Mouse (Mus musculus) forebrain, embryonic 16.5 days (tissue): ENCODE measurements at regions not wholly inside any gene's neighbourhood (a gene's known extent, or its start where the extent isn't known, plus 50 kb on each side); places are given as distances from the start of the nearest gene placed in this dataset.
"Not testable (repeated sequence)": the region's sequence is repeated elsewhere in the genome, so short reads cannot be mapped to it uniquely, and the experiment has no call there.

Source experiments
- ATAC-seq: fragments of 200-750 bp; cut with Nextera tagmentation; 2 replicates; pipeline ENCODE4 v1.8.0; 2017; ENCODE audit warnings: mild to moderate bottlenecking, moderate library complexity
- H3K27ac ChIP-seq: fragments of 300-500 bp; sonication (generic); 2 replicates; pipeline ENCODE4 v1.5.1; 2014; ENCODE audit warnings: low read length, control low read depth
- H3K27me3 ChIP-seq: fragments of 300-500 bp; sonication (generic); replicated peaks from 2 replicates; pipeline ENCODE4 v1.6.1; 2014; ENCODE audit warnings: low read length; ENCODE audit not compliant: control insufficient read depth, insufficient read depth
- H3K36me3 ChIP-seq: fragments of 300-500 bp; sonication (generic); 2 replicates; pipeline ENCODE4 v1.6.1; 2014; ENCODE audit not compliant: control insufficient read depth, insufficient read depth
- H3K4me1 ChIP-seq: fragments of 300-500 bp; sonication (generic); replicated peaks from 2 replicates; pipeline ENCODE4 v1.6.1; 2014; ENCODE audit warnings: low read length; ENCODE audit not compliant: control insufficient read depth, insufficient read depth
- H3K4me2 ChIP-seq: fragments of 300-500 bp; sonication (generic); 2 replicates; pipeline ENCODE4 v1.6.1; 2014; ENCODE audit warnings: mild to moderate bottlenecking, low read length, control low read depth
- H3K4me3 ChIP-seq: fragments of 300-500 bp; sonication (generic); replicated peaks from 2 replicates; pipeline ENCODE4 v1.5.1; 2014; ENCODE audit warnings: mild to moderate bottlenecking, low read length, control low read depth
- H3K9ac ChIP-seq: fragments of 300-500 bp; sonication (generic); replicated peaks from 2 replicates; pipeline ENCODE4 v1.6.1; 2014; ENCODE audit warnings: low read depth, low read length, control low read depth
- H3K9me3 ChIP-seq: fragments of 300-500 bp; sonication (generic); 2 replicates; pipeline ENCODE4 v1.6.1; 2016; ENCODE audit warnings: low read length; ENCODE audit not compliant: control insufficient read depth
- WGBS: fragments of 180-500 bp; shearing (Covaris S2); extraction: QIAGEN DNeasy Blood & Tissue Kit; methylation state at CpG from one replicate; pipeline ENCODE4 v1.1.7; 2014; 5-methylcytosine and 5-hydroxymethylcytosine counted together

GRCm38 (mm10) chr13:50754911-50755310 is 56.8 kb downstream of the Gm8765 start:
- not testable (repeated sequence) for H3K36me3 ChIP-seq, ATAC-seq, H3K9ac ChIP-seq, H3K4me3 ChIP-seq, H3K4me2 ChIP-seq, H3K27ac ChIP-seq, H3K4me1 ChIP-seq, H3K27me3 ChIP-seq, H3K9me3 ChIP-seq

DNA sequence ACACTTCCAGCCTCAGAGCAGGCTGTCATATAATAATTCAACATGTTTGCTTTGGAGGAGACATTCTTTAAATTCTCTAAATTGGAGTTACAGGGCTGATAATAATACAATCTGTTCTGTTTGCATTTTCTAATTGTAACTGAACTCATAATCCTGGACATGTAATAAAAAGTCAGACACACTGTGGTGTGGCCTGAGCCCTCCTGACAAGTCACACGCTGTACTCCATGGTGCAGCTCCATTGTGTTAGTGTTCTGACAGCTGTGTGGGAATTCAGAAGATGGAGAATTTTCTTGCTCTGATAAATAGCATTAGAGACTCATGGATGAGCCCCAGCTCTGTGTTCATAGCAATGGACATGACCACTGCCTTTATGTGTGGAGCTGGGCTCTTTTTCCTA is 58.2 kb downstream of the Gm8765 start:
- H3K4me1 ChIP-seq, H3K27me3 ChIP-seq, H3K4me2 ChIP-seq, H3K27ac ChIP-seq, H3K36me3 ChIP-seq, ATAC-seq, H3K9me3 ChIP-seq, H3K9ac ChIP-seq, H3K4me3 ChIP-seq: not testable (repeated sequence)
- 92% methylated on average over 1 of the region's 1 CpGs for WGBS

DNA sequence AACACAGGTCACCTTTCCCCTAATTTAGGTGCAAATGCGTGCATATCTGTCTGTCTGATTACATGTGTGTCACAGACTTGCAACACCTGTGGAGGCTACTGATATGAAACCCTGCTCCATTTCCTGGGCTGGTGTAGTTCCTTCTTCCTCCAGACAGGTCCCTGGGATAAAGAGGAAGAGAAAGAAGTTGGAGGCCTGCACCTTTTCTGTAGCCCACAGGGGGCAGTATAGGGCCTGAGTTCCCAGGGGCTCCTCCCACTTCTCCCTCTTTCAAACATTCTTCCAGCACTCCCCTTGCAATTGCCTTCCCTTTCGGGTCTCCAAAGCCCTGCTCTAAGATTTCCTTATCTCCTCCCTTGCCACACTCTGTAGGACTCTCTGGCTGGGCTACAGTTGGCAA is 66.5 kb downstream of the Gm8765 start:
- ATAC-seq, result no peak
- Histone ChIP-seq H3K4me3 (no peak overlapping the region), H3K9me3 (no peaks in the 10 kb centered on the region), H3K4me1 (no peaks in the 10 kb centered on the region), H3K27me3 (no peaks in the 10 kb centered on the region), H3K36me3 (no peaks in the 10 kb centered on the region), H3K4me2 (no peak overlapping the region), H3K27ac (no peak overlapping the region), H3K9ac (no peak overlapping the region)
- WGBS, result 76% methylated on average over 2 of the region's 2 CpGs

DNA sequence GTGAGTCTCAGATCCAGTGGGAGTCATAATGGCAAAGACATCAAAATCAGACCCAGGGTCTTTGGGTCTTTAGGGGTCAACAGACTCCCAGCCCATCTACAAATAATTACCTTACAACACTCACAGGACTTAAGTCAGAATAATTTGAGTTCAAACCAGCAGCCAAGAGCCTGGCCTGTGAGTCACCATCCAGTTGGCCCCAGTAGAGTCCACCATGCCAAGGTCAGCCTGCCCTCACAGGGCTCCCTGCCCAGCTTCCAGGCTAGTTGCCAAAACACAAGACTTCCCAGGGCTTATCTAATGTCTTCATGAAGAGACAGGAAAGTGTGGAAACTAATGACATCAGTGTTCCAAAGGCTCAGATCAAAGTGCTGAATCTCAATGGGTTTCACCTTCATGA is 81.9 kb downstream of the Gm8765 start:
- not testable (repeated sequence) for H3K4me3 ChIP-seq, ATAC-seq, H3K4me2 ChIP-seq, H3K9ac ChIP-seq, H3K4me1 ChIP-seq, H3K27me3 ChIP-seq, H3K9me3 ChIP-seq, H3K36me3 ChIP-seq, H3K27ac ChIP-seq

- not testable (repeated sequence) for H3K4me1 ChIP-seq, H3K9me3 ChIP-seq, H3K27ac ChIP-seq, H3K4me2 ChIP-seq, H3K27me3 ChIP-seq, H3K9ac ChIP-seq, H3K4me3 ChIP-seq, H3K36me3 ChIP-seq
- 27% methylated on average over 4 of the region's 5 CpGs for WGBS
- ATAC-seq, result peak; percentile 62
These were observed 131.9 kb downstream of the Gm8765 start for GRCm38 (mm10) chr13:50829879-50830550.
